Mouse (Mus musculus): ENCODE measurements around the gene Bag1.

- TF ChIP-seq GATA1 (IDR thresholded peaks at IDR 0.05; ENCODE audit: low read length) (no peak), TAL1 (IDR thresholded peaks at IDR 0.05; ENCODE audit: low read length) (no peak)
These were observed 23.6 kb upstream of the Bag1 start for GRCm38 (mm10) chr4:40971744-40972143.
